Mouse (Mus musculus) midbrain, embryonic 14.5 days (tissue): ENCODE measurements around the gene Lin7b. TPM values are rescaled to one million over a fixed set of nuclear protein-coding genes. Genes with fewer than 3 reads are reported as not detected.
A peak's percentile ranks its signal among the peaks of the same experiment; 100 is the strongest.

Experiments used
- ATAC-seq: fragments of 200-750 bp; cut with Nextera tagmentation; 2 replicates; pipeline ENCODE4 v1.8.0; 2017; ENCODE audit warnings: moderate number of reproducible peaks, moderate library complexity; ENCODE audit not compliant: low FRiP score, low TSS enrichment
- DNase-seq: peaks from one replicate; pipeline ENCODE4 v3.0.0-alpha.2; 2015
- H3K27ac ChIP-seq: fragments of 300-500 bp; sonication (generic); replicated peaks from 2 replicates; pipeline ENCODE4 v1.5.1; 2014; ENCODE audit warnings: mild to moderate bottlenecking, low read depth, low read length, moderate library complexity
- H3K27me3 ChIP-seq: fragments of 300-500 bp; sonication (generic); 2 replicates; pipeline ENCODE4 v1.6.1; 2014; ENCODE audit warnings: low read length, control low read depth, mixed read lengths; ENCODE audit not compliant: control insufficient read depth, insufficient read depth
- H3K36me3 ChIP-seq: fragments of 300-500 bp; sonication (generic); 2 replicates; pipeline ENCODE4 v1.6.1; 2014; ENCODE audit warnings: low read length, control low read depth; ENCODE audit not compliant: control insufficient read depth, insufficient read depth
- H3K4me1 ChIP-seq: fragments of 300-500 bp; sonication (generic); 2 replicates; pipeline ENCODE4 v1.6.1; 2014; ENCODE audit warnings: mild to moderate bottlenecking, antibody characterized with exemption, low read length, control low read depth; ENCODE audit not compliant: control insufficient read depth, insufficient read depth
- H3K4me2 ChIP-seq: fragments of 300-500 bp; sonication (generic); 2 replicates; pipeline ENCODE4 v1.6.1; 2014; ENCODE audit warnings: mild to moderate bottlenecking, low read length, moderate library complexity
- H3K4me3 ChIP-seq: fragments of 300-500 bp; sonication (generic); replicated peaks from 2 replicates; pipeline ENCODE4 v1.5.1; 2014; ENCODE audit warnings: low read depth, low read length
- H3K9ac ChIP-seq: fragments of 300-500 bp; sonication (generic); replicated peaks from 2 replicates; pipeline ENCODE4 v1.6.1; 2014; ENCODE audit warnings: mild to moderate bottlenecking, low read length, moderate library complexity
- H3K9me3 ChIP-seq: fragments of 300-500 bp; sonication (generic); 2 replicates; pipeline ENCODE4 v1.6.1; 2016; ENCODE audit warnings: low read length, control low read depth, mixed read lengths; ENCODE audit not compliant: control insufficient read depth
- WGBS: fragments of 180-500 bp; shearing (Covaris S2); extraction: QIAGEN DNeasy Blood & Tissue Kit; methylation state at CpG from one replicate; pipeline ENCODE4 v1.1.7; 2014; 5-methylcytosine and 5-hydroxymethylcytosine counted together
- polyA plus RNA-seq: library from polyadenylated mRNA; unstranded; fragments of >200 nt; fragmentation: Nextera tagmentation; extraction: Ambion mirVana; gene quantifications from 2 replicates; pipeline ENCODE4 v1.2.1, GENCODE M21; 2014

Lin7b gene
- polyA plus RNA-seq, 1 experiment from 2014 or later = 11.6 TPM

- Histone ChIP-seq H3K27me3 (peaks cover 16% of the 10 kb centered on the region), H3K27ac (no peak overlapping the region), H3K4me1 (peaks cover 19% of the 10 kb centered on the region), H3K36me3 (peaks cover 50% of the 10 kb centered on the region), H3K9me3 (no peaks in the 10 kb centered on the region), H3K9ac (no peak overlapping the region), H3K4me3 (no peak overlapping the region), H3K4me2 (no peak overlapping the region)
- DNase-seq (no peak), ATAC-seq (no peak)
- WGBS = 79% methylated on average over 5 of the region's 5 CpGs
These were observed 2.0 kb upstream of the Lin7b start for GRCm38 (mm10) chr7:45372371-45372770.

DNA sequence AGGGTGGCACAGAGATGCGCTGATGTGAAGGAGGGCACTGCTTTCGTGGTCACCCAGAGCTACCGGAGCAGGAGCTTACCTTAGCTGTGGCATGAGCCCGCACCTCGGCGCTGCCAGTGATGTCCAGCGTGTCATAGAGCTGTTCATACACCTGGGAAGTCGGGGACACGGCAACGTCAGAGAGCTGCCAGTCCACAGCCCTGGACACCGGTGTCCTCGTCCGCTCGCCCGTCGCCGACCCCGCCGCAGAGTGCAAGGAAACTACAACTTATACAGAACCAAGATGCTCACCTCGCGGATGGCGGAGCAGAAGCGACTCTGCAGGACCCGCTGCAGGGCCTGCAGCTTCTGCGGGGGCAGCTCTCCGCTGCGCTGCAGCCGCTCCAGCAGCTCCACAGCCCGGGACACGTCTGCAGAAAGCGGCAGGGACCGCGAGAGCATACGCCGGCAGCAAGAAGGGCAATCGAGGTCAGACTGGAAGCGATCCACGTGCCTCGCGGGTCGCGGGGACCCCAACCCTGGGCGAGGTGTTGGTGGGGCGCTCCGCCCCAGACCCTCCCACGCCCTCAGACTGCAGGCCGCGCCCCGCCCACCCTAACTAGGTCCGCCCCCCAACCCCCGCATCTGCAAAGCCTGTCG lies 428 bp downstream of the Lin7b start:
- WGBS = 9% methylated on average over 52 of the region's 52 CpGs
- Histone ChIP-seq H3K4me3 (peak overlapping the region; percentile 48), H3K27me3 (peaks cover 16% of the 10 kb centered on the region), H3K9me3 (no peaks in the 10 kb centered on the region), H3K4me2 (peak overlapping the region; percentile 93), H3K4me1 (peaks cover 29% of the 10 kb centered on the region), H3K36me3 (peaks cover 27% of the 10 kb centered on the region), H3K9ac (peak overlapping the region; percentile 56), H3K27ac (no peak overlapping the region)
- ATAC-seq (peak; percentile 1; the same call in 1 of the 2 replicates), DNase-seq (peak; percentile 64)

GRCm38 (mm10) chr7:45369022-45369745 lies 1.2 kb downstream of the Lin7b start:
- WGBS = 75% methylated on average over 16 of the region's 16 CpGs
- peak overlapping the region; percentile 93 for H3K4me2 ChIP-seq
- peaks cover 16% of the 10 kb centered on the region for H3K27me3 ChIP-seq
- ATAC-seq = no peak
- no peak for DNase-seq
- peak overlapping the region; percentile 48; the same call in 1 of the 2 replicates for H3K4me3 ChIP-seq
- H3K4me1 ChIP-seq = peaks cover 34% of the 10 kb centered on the region
- H3K27ac ChIP-seq = no peak overlapping the region
- H3K9me3 ChIP-seq = no peaks in the 10 kb centered on the region
- no peak overlapping the region for H3K9ac ChIP-seq
- peaks cover 23% of the 10 kb centered on the region for H3K36me3 ChIP-seq

- Histone ChIP-seq H3K27ac (0 out of 2 replicates have a peak overlapping the region, but pooled peaks have one; percentile 81), H3K4me1 (peaks cover 34% of the 10 kb centered on the region), H3K4me2 (peak overlapping the region; percentile 89), H3K9ac (peak overlapping the region; percentile 64), H3K4me3 (peak overlapping the region; percentile 83), H3K36me3 (peaks cover 12% of the 10 kb centered on the region), H3K27me3 (peaks cover 16% of the 10 kb centered on the region), H3K9me3 (no peaks in the 10 kb centered on the region)
- peak; percentile 11 for DNase-seq
- ATAC-seq = no peak
- 81% methylated on average over 15 of the region's 15 CpGs for WGBS
These were observed 2.2 kb downstream of the Lin7b start for GRCm38 (mm10) chr7:45368178-45368577.

GRCm38 (mm10) chr7:45367020-45367880 lies 3.1 kb downstream of the Lin7b start:
- peak overlapping the region; percentile 83 for H3K4me3 ChIP-seq
- peak overlapping the region; percentile 80 for H3K9ac ChIP-seq
- under 1% methylated on average over 70 of the region's 70 CpGs for WGBS
- H3K36me3 ChIP-seq = peaks cover 3% of the 10 kb centered on the region; the same call in 1 of the 2 replicates
- no peaks in the 10 kb centered on the region for H3K9me3 ChIP-seq
- H3K4me2 ChIP-seq = peak overlapping the region; percentile 89
- peaks cover 16% of the 10 kb centered on the region for H3K27me3 ChIP-seq
- peak overlapping the region; percentile 81 for H3K27ac ChIP-seq
- DNase-seq (peak; percentile 98), ATAC-seq (peak; percentile 92)
- peaks cover 40% of the 10 kb centered on the region for H3K4me1 ChIP-seq

- Histone ChIP-seq H3K27me3 (peaks cover 16% of the 10 kb centered on the region), H3K27ac (peak within 1 kb of the TSS; percentile 81), H3K4me1 (peaks cover 46% of the 10 kb centered on the region), H3K9me3 (no peaks in the 10 kb centered on the region), H3K36me3 (no peaks in the 10 kb centered on the region), H3K9ac (peak within 1 kb of the TSS; percentile 80), H3K4me3 (peak within 1 kb of the TSS; percentile 83), H3K4me2 (peak within 1 kb of the TSS; percentile 89)
- DNase-seq (peak; percentile 84), ATAC-seq (peak; percentile 54; the same call in 1 of the 2 replicates)
- 2% methylated on average over 23 of the region's 26 CpGs for WGBS
These were observed 3.7 kb downstream of the Lin7b start, which contains the start of gene Ppfia3 for GRCm38 (mm10) chr7:45366652-45367019. Gene Ppfia3, minus strand, starts transcription at chr7:45367019.

DNA sequence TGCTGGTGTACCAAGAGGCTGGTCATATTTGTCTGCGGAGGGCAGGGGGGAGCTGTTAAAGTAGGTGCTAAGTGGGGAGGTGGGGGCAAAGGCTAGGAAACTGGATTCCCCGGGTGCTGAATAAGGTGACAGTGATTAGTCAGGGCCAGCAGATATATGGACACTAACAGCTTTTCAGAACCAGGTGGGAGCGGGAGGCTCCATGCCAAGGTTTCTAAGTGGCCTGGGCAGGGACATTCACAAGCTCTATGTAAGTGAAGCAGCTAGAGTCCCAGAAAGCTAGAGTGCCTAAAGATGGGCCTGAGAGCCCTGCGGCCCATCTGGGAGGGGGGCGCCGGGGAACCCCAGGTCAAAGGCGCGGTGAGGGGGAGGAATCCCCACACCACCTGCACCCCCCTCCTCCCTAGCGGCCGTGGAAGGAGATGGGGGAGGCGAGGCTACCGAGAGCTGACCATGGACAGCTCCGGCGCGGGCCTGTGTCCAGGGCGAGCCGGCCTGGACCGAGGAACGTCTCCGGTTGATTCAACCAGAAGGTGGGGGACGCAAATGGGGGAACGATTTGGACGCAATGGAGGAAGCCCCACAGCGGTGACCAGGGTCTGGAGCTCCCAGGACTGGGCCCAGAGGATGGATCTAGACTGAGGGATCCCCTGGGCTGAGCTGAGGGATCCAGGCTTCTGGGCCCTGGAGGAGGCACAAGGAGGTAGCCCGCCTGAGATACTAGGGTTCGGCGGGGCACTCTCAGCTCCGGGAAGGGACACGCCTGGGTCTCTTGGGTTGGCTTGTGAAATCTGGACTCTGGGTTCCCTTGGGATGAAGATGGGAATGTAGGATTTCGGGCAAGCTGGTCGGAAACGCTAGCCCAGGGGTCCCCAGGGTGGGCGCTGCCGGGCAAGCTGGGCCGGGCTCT lies 4.4 kb downstream of the Lin7b start:
- peaks cover 52% of the 10 kb centered on the region for H3K4me1 ChIP-seq
- DNase-seq = peak; percentile 67
- peaks cover 16% of the 10 kb centered on the region for H3K27me3 ChIP-seq
- peak overlapping the region; percentile 89 for H3K4me2 ChIP-seq
- peak overlapping the region; percentile 80 for H3K9ac ChIP-seq
- H3K27ac ChIP-seq = peak overlapping the region; percentile 81
- no peak for ATAC-seq
- peak overlapping the region; percentile 83 for H3K4me3 ChIP-seq
- H3K36me3 ChIP-seq = no peaks in the 10 kb centered on the region
- 3% methylated on average over 35 of the region's 35 CpGs for WGBS
- no peaks in the 10 kb centered on the region for H3K9me3 ChIP-seq
